Mouse (Mus musculus) myocyte (in vitro differentiated cells): ENCODE results near the gene Socs4. TPM values are rescaled to one million over a fixed set of nuclear protein-coding genes. Genes with fewer than 3 reads are reported as not detected.

Experiments used
- H3K27me3 ChIP-seq: one replicate; pipeline ENCODE4 v1.6.1; 2011; ENCODE audit not compliant: control insufficient read depth, insufficient read depth, insufficient read length
- H3K36me3 ChIP-seq: one replicate; pipeline ENCODE4 v1.6.1; 2011; ENCODE audit not compliant: control insufficient read depth, insufficient read depth
- H3K4me2 ChIP-seq: one replicate; pipeline ENCODE4 v1.6.1; 2011; ENCODE audit warnings: low read depth, control low read depth
- H3K4me3 ChIP-seq: one replicate; pipeline ENCODE4 v1.5.1; 2011; ENCODE audit warnings: mild to moderate bottlenecking, control low read depth, moderate library complexity
- H3K79me2 ChIP-seq: one replicate; pipeline ENCODE4 v1.6.1; 2011; ENCODE audit not compliant: control insufficient read depth, insufficient read depth
- H3ac ChIP-seq: one replicate; pipeline ENCODE4 v1.6.1; 2011; ENCODE audit not compliant: control insufficient read depth, insufficient read length
- CEBPB ChIP-seq: IDR thresholded peaks from 2 replicates; pipeline ENCODE4 v1.6.1; 2011; ENCODE audit warnings: mild to moderate bottlenecking, moderate library complexity; ENCODE audit not compliant: poor library complexity, insufficient read depth, severe bottlenecking
- E2F4 ChIP-seq: IDR thresholded peaks from one replicate; pipeline ENCODE4 v1.6.1; 2011; ENCODE audit warnings: mild to moderate bottlenecking, control low read depth, moderate library complexity; ENCODE audit not compliant: insufficient read depth
- MAX ChIP-seq: IDR thresholded peaks from one replicate; pipeline ENCODE4 v1.6.1; 2011; ENCODE audit warnings: low read depth, mild to moderate bottlenecking, control low read depth
- MYOD1 ChIP-seq, 3 experiments: IDR thresholded peaks; one replicate each; pipeline ENCODE4 v1.6.1; 2011; ENCODE audit warnings: control low read depth in 2 of 3, low read depth in 2 of 3, mild to moderate bottlenecking in 2 of 3, moderate library complexity in 1 of 3; ENCODE audit not compliant: insufficient read length in 2 of 3, control insufficient read depth in 1 of 3
- MYOG ChIP-seq, 3 experiments: IDR thresholded peaks; one replicate each; pipeline ENCODE4 v1.6.1; 2011; ENCODE audit warnings: control low read depth in 2 of 3, low read depth in 2 of 3, mild to moderate bottlenecking in 2 of 3; ENCODE audit not compliant: insufficient read length in 2 of 3, control insufficient read depth in 1 of 3, insufficient read depth in 1 of 3
- POLR2A ChIP-seq: IDR thresholded peaks from one replicate; pipeline ENCODE4 v1.6.1; 2011; ENCODE audit warnings: low read depth, mild to moderate bottlenecking, control low read depth, moderate library complexity; ENCODE audit not compliant: insufficient read length
- POLR2AphosphoS2 ChIP-seq: IDR thresholded peaks from one replicate; pipeline ENCODE4 v1.6.1; 2011; ENCODE audit warnings: low read depth, control low read depth; ENCODE audit not compliant: insufficient read length
- REST ChIP-seq: IDR thresholded peaks from one replicate; pipeline ENCODE4 v1.6.1; 2011; ENCODE audit warnings: mild to moderate bottlenecking, control low read depth, moderate library complexity; ENCODE audit not compliant: insufficient read depth, insufficient read length
- SRF ChIP-seq: IDR thresholded peaks from one replicate; pipeline ENCODE4 v1.6.1; 2011; ENCODE audit warnings: low read depth; ENCODE audit not compliant: control insufficient read depth, insufficient read length
- TCF12 ChIP-seq: IDR thresholded peaks from one replicate; pipeline ENCODE4 v1.6.1; 2011; ENCODE audit warnings: mild to moderate bottlenecking, control low read depth; ENCODE audit not compliant: poor library complexity, insufficient read depth, severe bottlenecking
- TCF3 ChIP-seq: IDR thresholded peaks from one replicate; pipeline ENCODE4 v1.6.1; 2011; ENCODE audit warnings: low read depth, control low read depth; ENCODE audit not compliant: insufficient read length
- USF1 ChIP-seq: IDR thresholded peaks from one replicate; pipeline ENCODE4 v1.6.1; 2011; ENCODE audit warnings: low read depth, mild to moderate bottlenecking, control low read depth, moderate library complexity
- polyA plus RNA-seq: library from polyadenylated mRNA; unstranded; fragments of >200 nt; fragmentation: generic; extraction: Trizol; gene quantifications from one replicate; pipeline ENCODE4 v1.2.1, GENCODE M21; 2012; ENCODE audit warnings: missing spikeins

The Socs4 gene
- 2.5 TPM for polyA plus RNA-seq

DNA sequence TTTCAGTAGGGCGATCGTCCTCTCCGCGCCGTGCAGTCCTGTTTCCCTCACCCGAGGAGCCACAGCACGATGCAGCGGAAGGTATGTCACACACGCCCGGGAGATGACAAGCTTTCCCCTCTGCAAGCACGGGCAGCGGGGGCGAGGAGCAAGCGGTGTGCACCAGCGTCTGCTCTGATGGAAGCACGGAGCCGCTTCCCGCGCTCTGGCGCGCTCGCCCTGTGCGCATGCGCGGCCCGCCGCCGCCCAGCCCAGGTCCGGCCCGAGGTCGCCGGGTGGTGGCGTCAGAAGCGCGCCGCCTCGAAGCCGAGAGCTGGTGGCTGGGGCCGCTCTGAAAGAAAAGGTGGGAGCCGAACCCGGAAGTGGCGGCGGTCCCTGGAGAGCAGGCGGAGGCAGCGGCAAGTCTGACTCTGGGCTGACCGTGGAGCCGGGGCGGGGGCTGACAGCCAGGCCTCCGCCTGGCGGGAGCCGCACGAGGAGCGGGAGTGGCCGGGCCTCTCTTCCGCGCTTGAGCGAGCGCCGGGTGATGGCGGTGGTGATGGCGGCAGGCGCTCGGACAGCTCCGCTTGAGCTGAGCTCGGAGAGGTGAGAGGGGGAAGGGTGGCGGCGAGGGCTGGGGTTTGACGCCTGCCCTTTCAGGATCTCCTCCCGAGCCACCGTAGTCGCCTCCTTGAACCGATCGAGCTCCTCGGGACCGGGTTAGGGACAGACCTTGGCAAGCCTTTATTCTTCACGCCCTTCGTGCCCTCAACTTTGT, at the start of gene Socs4, which contains the start of gene Wdhd1:
Gene Socs4 (plus strand): TSS at position 295 of the 757 bp plus-strand sequence.
Gene Wdhd1 (minus strand): TSS at position 221 of the 757 bp plus-strand sequence.
- H3K79me2 ChIP-seq, result peaks cover 68% of the 10 kb centered on the region
- H3K27me3 ChIP-seq, result no peaks in the 10 kb centered on the region
- peak within 1 kb of the TSS; percentile 85 for H3K4me2 ChIP-seq
- H3K36me3 ChIP-seq, result no peaks in the 10 kb centered on the region
- peak within 1 kb of the TSS; percentile 11 for H3ac ChIP-seq
- peak within 1 kb of the TSS; percentile 82 for H3K4me3 ChIP-seq
- TF ChIP-seq MYOD1 (IDR thresholded peaks at IDR 0.05; ENCODE audit: control insufficient read depth in 1 of 3, insufficient read length in 2 of 3, low read depth in 2 of 3) (peak in 1 of 3 experiments; percentile 13), E2F4 (peak; percentile 80), MYOG (IDR thresholded peaks at IDR 0.05; ENCODE audit: control insufficient read depth in 1 of 3, insufficient read depth in 1 of 3, insufficient read length in 2 of 3, low read depth in 2 of 3) (no peak), POLR2AphosphoS2 (peak; percentile 92), TCF12 (no peak), POLR2A (peak; percentile 81)

DNA sequence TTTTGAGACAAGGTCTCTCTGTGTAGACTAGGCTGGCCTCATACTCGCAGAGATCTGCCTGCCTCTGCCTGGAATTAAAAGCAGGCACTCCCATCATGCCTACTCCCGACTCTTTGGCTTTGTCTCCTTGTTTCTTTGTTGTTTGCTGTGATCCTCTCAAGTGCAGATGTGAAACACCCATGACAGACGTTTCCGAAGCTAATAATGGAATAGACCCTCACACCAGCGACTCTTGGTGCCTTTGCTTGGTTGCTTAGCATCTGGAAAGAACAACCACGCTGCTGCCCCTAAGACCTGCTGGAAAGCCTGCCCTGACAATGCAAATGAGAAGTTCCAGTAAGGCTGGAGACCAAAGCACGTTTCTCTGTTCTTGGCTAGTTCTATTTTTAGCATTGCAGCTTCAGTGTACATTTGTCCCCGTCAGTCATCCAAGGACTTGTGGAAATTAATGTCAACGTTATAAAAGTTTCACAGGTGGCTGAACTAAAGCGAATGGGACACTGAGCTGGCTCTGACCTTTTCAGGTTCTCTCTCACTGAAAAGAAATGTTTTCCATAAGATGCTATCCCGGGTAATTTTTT, 46.8 kb upstream of the Socs4 start:
- Histone ChIP-seq H3K79me2 (no peaks in the 10 kb centered on the region), H3K36me3 (no peaks in the 10 kb centered on the region), H3K27me3 (no peaks in the 10 kb centered on the region), H3ac (no peak overlapping the region), H3K4me2 (peak overlapping the region; percentile 66), H3K4me3 (no peak overlapping the region)
- TF ChIP-seq MYOD1 (IDR thresholded peaks at IDR 0.05; ENCODE audit: control insufficient read depth in 1 of 3, insufficient read length in 2 of 3, low read depth in 2 of 3), result peak; percentile 65 to 75 (median 66)
- TF ChIP-seq TCF12, result peak; percentile 34
- no peak for TF ChIP-seq REST

DNA sequence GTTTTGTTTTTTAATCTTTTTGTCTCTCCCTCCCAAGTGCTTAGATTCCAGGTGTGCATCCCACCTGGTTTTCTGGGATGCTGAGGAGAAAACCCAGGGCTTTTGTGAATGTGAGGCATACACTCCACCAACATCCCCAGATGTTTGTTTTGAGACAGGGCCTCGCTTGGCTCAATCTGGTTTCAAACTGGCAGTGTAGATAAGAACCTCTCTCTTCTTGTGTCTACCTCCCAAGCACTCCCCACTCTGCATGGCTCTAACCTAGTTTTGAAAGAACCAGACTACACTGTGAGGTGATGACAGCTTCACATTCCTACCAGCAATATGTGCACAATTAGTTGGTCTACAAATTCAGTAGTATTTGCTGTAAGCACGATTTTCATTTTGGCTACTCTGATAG, 43.1 kb upstream of the Socs4 start:
- H3K36me3 ChIP-seq, result no peaks in the 10 kb centered on the region
- TF ChIP-seq POLR2A (no peak), CEBPB (no peak), E2F4 (no peak), MYOD1 (IDR thresholded peaks at IDR 0.05; ENCODE audit: control insufficient read depth in 1 of 3, insufficient read length in 2 of 3, low read depth in 2 of 3) (no peak), MAX (no peak), SRF (no peak), REST (no peak), MYOG (IDR thresholded peaks at IDR 0.05; ENCODE audit: control insufficient read depth in 1 of 3, insufficient read depth in 1 of 3, insufficient read length in 2 of 3, low read depth in 2 of 3) (no peak), USF1 (no peak), TCF12 (no peak), POLR2AphosphoS2 (no peak), TCF3 (no peak)
- H3K79me2 ChIP-seq, result no peaks in the 10 kb centered on the region
- H3K4me3 ChIP-seq, result no peak overlapping the region
- no peaks in the 10 kb centered on the region for H3K27me3 ChIP-seq
- no peak overlapping the region for H3K4me2 ChIP-seq
- H3ac ChIP-seq, result no peak overlapping the region

DNA sequence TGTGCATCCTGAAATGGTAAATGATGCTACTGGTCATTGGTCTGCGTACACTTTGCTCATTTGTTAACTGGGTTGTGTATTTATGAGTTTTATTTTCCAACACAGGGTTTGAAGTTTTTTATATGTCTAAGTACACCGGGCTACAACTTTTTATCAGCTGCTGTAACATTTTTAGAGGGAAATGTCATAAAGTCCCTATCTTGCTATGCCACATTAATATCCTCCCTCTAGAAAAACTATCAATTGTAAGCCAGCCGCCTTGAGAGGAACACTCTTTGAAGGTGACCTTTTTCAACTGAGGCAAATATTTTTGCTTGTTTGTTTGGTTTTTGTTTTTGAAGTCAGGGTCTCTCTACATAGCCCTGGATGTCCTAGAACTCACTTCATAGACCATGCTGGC, 42.7 kb upstream of the Socs4 start:
- Histone ChIP-seq H3K4me3 (no peak overlapping the region), H3ac (no peak overlapping the region), H3K27me3 (no peaks in the 10 kb centered on the region), H3K36me3 (no peaks in the 10 kb centered on the region), H3K79me2 (no peaks in the 10 kb centered on the region), H3K4me2 (no peak overlapping the region)
- TF ChIP-seq POLR2AphosphoS2, result no peak
- no peak for TF ChIP-seq REST
- TF ChIP-seq E2F4, result no peak
- no peak for TF ChIP-seq MYOD1 (IDR thresholded peaks at IDR 0.05; ENCODE audit: control insufficient read depth in 1 of 3, insufficient read length in 2 of 3, low read depth in 2 of 3)
- TF ChIP-seq MAX, result no peak
- no peak for TF ChIP-seq SRF
- TF ChIP-seq MYOG (IDR thresholded peaks at IDR 0.05; ENCODE audit: control insufficient read depth in 1 of 3, insufficient read depth in 1 of 3, insufficient read length in 2 of 3, low read depth in 2 of 3), result no peak
- TF ChIP-seq USF1, result no peak
- no peak for TF ChIP-seq CEBPB
- no peak for TF ChIP-seq POLR2A
- TF ChIP-seq TCF12, result no peak
- TF ChIP-seq TCF3, result no peak
